Mouse (Mus musculus) megakaryocyte, embryonic 14.5 days (primary cell): ENCODE data around the gene Rtn4rl1. TPM values are rescaled to one million over a fixed set of nuclear protein-coding genes. Genes with fewer than 3 reads are reported as not detected.
"Not testable (repeated sequence)": the region's sequence is repeated elsewhere in the genome, so short reads cannot be mapped to it uniquely, and the experiment has no call there.

ENCODE experiments used
- H3K27me3 ChIP-seq: replicated peaks from 2 replicates; pipeline ENCODE3; 2012; ENCODE audit warnings: inconsistent platforms
- H3K36me3 ChIP-seq: replicated peaks from 2 replicates; pipeline ENCODE3; 2012; ENCODE audit warnings: low read length, inconsistent platforms, mixed read lengths
- H3K4me1 ChIP-seq: 2 replicates; pipeline ENCODE4 v1.6.1; 2012; ENCODE audit warnings: inconsistent platforms
- H3K4me3 ChIP-seq: replicated peaks from 2 replicates; pipeline ENCODE3; 2012; ENCODE audit warnings: moderate library complexity, mild to moderate bottlenecking, inconsistent platforms
- H3K9me3 ChIP-seq: 2 replicates; pipeline ENCODE4 v1.6.1; 2012; ENCODE audit warnings: inconsistent platforms
- FLI1 ChIP-seq: IDR thresholded peaks from 2 replicates; pipeline ENCODE4 v1.6.1; 2012; ENCODE audit warnings: low read length, inconsistent platforms, mixed read lengths
- GATA1 ChIP-seq: IDR thresholded peaks from 3 replicates; pipeline ENCODE4 v1.6.1; 2012; ENCODE audit warnings: mixed read lengths, low read length, inconsistent platforms, borderline replicate concordance
- polyA plus RNA-seq: library from polyadenylated mRNA; stranded (reverse); fragments of >175 nt; gene quantifications from 2 replicates; pipeline ENCODE4 v1.2.3, GENCODE M21; 2012; ENCODE audit warnings: low replicate concordance; ENCODE audit not compliant: insufficient read depth

The Rtn4rl1 gene
- polyA plus RNA-seq, 1 experiment = 0.29 TPM

DNA sequence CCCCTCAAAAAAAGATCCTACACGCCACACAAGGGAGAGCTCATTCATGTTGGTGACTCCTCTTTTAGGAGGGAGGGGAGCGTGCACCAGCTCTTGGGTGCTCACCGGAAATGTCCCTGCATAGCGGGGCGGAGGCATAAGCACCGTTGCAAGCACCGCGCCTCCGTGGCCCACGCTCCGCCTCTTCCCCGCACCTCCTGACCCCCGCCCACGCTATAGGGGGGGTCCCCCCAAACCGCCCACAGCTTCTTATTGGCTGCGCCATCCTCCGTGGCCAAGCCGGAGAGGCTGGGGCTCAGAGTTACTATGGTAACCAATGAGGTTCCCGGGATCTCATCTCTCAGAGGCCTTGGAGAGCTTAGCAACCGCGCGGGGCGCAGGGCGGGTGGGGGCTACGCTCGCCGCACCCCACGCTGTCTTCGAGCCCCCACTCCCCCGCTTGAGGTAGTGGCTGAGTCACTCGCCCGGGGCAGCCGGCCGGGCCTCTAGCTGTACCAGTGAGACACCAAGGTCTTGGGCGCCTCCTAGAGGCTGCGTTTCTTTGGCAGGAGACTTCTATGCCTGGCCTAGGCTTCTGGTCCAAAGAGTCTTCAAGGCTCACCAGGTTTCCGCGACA lies 23.3 kb upstream of the Rtn4rl1 start:
- peak overlapping the region; percentile 91 for H3K4me3 ChIP-seq
- TF ChIP-seq FLI1 = no peak
- peaks cover 88% of the 10 kb centered on the region for H3K27me3 ChIP-seq
- H3K4me1 ChIP-seq = peaks cover 89% of the 10 kb centered on the region
- no peaks in the 10 kb centered on the region for H3K36me3 ChIP-seq
- peaks cover 21% of the 10 kb centered on the region for H3K9me3 ChIP-seq

DNA sequence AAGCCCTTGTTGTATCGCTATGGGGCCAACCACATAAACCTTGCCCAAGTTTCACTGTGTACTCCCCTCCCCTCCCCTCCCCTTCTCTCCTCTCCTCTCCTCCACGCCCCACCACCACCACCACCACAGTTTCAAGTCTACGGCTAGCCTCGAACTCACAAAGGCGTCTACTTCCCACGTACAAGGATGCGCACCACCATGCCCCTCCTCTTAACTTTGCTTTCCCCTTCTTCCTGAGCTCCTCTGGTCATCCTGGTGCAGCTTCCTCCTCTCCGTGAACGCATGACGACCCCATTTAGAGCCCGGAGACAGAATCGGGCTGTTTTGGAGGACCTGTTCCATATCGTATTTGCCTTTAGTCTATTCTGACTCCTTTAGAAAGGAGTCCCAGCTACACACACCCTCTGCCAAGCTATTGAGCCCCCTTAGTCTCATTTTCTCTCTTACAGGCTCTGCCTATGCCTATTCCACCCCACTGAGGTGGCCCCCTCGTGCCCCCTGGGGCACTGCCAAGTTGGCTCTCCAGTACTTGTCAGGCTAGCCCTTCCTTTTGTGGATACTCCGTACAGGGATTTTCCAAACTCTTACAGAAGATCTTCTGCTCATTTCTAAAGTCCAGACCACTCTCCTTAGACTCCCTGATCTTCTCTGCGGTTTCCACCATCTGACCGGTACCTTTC lies 22.3 kb upstream of the Rtn4rl1 start:
- TF ChIP-seq GATA1 = no peak
- no peak for TF ChIP-seq FLI1
- peaks cover 5% of the 10 kb centered on the region for H3K36me3 ChIP-seq
- peaks cover 12% of the 10 kb centered on the region for H3K9me3 ChIP-seq
- H3K4me3 ChIP-seq = peak overlapping the region; percentile 93
- H3K27me3 ChIP-seq = peaks cover 77% of the 10 kb centered on the region
- peaks cover 78% of the 10 kb centered on the region for H3K4me1 ChIP-seq

DNA sequence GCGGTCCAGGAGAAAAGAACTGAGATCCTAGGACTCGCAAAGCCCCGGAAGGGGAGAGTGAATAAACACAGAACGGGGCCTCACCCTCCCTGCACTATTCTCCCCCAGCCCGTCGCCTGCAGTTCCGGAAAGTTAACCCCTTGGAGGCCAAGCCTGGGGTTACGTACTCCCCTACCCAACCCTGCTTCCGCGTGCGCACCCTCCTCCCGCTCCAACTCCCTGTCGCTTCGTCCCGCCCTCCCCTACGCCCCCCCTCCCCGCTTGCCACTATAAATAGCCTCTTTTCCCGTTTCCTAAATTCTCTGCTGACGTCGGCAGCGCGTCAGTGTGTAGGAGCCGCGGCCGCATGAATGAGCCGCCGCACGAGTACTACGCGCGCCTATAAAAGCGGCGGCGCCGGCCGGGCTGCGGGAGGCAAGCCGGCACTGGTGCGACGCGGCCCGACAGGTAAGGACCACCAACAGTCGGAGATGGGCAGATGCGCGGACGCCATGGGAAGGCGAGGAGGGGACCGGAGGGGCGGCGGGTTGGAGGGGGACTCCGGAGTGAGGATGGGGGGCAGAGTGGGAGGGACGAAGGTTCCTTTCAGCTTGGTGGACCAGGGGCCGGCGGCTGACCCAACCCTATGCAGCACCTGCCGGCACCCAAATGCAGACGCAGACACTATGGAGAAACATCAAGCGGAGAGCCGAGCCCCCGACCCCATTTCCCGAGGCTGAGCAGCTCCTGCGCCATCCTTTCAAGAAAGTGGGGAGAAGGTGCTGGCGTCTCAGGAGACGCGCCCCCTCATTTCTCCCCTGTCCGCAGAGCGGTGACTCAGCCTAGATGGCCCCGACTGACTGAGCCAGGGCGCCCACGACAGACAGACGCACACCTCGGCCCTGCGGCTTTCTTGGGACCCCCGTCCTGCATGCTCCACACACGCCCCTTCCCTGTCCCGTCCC lies 21.2 kb upstream of the Rtn4rl1 start:
- TF ChIP-seq FLI1 (no peak), GATA1 (no peak)
- peaks cover 66% of the 10 kb centered on the region for H3K27me3 ChIP-seq
- H3K9me3 ChIP-seq = peaks cover 3% of the 10 kb centered on the region
- H3K4me1 ChIP-seq = peaks cover 69% of the 10 kb centered on the region
- H3K4me3 ChIP-seq = peak overlapping the region; percentile 93
- peaks cover 16% of the 10 kb centered on the region for H3K36me3 ChIP-seq

DNA sequence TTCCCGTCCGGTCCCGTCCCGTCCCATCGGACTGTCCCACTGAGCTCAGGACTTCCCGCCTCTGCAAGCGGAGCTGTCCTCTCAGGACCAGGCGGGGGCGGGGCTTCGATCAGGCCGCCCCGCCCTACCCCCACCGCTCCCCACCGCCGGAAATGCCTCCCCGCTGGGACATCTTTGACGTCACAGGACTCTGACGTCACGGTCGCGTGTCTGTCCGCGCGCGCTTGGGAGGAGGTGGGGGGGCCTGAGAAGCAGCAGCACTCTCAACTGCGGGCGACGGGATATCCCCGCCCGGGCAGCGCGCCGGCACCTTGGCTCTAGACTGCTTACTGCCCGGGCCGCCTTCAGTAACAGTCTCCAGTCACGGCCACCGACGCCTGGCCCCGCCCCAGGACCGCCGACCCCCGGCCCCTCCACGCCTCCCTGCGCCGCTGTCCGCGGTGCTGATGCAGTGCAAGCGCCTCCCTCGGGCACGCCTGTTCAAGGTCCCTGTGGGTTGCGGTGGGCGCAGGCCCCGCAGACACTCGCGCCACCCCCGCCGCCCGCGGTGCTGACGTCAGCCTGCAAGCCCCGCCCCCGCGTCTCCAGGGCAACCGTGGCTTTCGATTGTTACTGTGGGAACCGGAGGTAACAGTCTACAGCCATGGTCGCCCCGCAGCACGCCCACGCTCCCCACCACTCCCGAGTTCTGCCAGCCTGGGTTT lies 20.3 kb upstream of the Rtn4rl1 start:
- Histone ChIP-seq H3K27me3 (peaks cover 58% of the 10 kb centered on the region), H3K9me3 (no peaks in the 10 kb centered on the region), H3K4me1 (peaks cover 70% of the 10 kb centered on the region), H3K36me3 (peaks cover 21% of the 10 kb centered on the region), H3K4me3 (peak overlapping the region; percentile 93)
- TF ChIP-seq GATA1 (no peak), FLI1 (no peak)

DNA sequence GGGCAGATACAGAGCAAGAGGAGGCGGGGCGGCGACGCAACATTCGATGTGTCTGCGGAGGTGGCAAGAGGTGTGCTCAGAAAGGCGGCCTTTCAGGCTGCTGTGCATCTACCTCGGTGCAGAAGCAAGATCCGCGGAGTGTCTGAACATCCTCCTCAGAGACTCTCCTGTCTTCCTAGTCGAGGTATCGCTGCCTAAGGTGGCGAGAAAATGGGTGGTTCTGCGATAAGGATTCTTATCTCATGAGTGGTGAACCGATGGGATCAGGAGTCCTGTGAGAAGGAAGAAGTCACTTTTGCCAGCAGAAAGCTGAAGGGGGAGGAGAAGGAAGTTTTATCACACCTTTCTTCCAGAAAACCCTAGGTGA lies 19.8 kb upstream of the Rtn4rl1 start:
- Histone ChIP-seq H3K4me3 (peak overlapping the region; percentile 93), H3K27me3 (peaks cover 53% of the 10 kb centered on the region), H3K4me1 (peaks cover 65% of the 10 kb centered on the region), H3K36me3 (peaks cover 21% of the 10 kb centered on the region), H3K9me3 (no peaks in the 10 kb centered on the region)
- TF ChIP-seq GATA1 (no peak), FLI1 (no peak)

DNA sequence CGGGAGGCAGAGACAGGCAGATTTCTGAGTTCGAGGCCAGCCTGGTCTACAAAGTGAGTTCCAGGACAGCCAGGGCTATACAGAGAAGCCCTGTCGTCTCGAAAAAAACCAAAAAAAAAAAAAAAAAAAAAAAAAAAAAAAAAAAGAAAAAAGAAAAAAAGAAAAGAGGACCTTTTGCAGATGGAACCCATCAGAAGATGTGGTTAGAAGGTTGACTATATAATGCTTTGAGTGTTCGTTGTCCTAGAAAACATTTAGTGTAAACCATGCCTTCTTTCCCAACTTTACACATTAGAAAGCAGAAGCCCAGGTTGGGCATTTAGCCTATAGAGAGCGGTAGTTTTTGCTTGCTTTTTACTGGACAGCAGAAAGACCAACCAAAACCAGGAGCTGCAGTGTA lies 19.0 kb upstream of the Rtn4rl1 start:
- not testable (repeated sequence) for H3K9me3 ChIP-seq, H3K4me3 ChIP-seq
- Histone ChIP-seq H3K36me3 (peaks cover 21% of the 10 kb centered on the region), H3K27me3 (peaks cover 45% of the 10 kb centered on the region), H3K4me1 (peaks cover 65% of the 10 kb centered on the region)

DNA sequence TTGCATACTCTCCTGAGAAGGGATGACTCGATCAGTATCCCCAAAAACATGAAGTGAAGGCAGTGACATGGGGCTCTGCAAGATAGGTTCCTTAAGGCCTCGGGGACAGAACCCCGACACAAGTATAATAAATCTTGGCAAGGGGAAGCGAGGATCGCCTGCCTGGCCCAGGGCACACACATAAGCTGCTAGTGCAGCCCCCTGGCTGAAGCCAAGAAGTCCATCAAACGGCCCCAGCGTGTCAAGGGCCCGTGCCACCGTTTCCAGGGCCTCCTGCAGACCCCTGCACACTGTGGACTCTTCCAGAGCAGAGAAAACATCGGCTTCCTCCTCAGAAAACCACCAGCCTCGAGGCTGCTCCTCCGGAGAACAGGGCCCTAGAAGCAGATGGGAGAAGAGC lies 15.6 kb upstream of the Rtn4rl1 start:
- Histone ChIP-seq H3K27me3 (peaks cover 12% of the 10 kb centered on the region), H3K36me3 (peaks cover 50% of the 10 kb centered on the region), H3K4me1 (peaks cover 33% of the 10 kb centered on the region), H3K4me3 (peak overlapping the region; percentile 96), H3K9me3 (no peaks in the 10 kb centered on the region)
- TF ChIP-seq FLI1 = no peak
- no peak for TF ChIP-seq GATA1

DNA sequence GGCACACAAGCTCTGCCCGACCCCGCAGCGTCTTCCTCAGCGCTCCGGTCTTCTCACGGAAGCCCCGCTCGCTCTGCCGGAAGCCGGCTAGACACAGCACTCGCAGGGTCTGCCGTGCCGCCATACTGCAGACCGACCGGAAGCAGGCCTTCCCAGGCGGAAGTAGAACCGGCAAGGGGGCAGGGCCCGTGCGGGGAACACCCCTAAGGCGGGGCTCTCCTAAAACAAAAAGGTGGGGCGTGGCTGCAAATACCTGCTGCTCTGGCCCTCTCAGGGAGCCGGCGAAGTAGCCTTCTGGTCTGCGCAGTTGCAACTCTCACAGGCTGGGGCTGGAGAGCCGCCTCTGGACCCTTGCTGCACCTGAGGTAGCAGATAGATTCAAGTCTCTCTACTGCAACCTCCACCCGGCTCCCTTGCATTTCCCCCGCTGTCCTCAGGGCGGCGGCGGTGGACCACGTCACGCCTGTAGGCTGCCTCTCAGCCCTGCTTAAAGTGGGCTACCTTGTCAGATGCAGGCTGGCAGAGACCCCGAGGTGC lies 14.8 kb upstream of the Rtn4rl1 start, which contains the start of gene Ovca2:
TSS of gene Ovca2 (minus strand) at position 164 of the 537 bp plus-strand sequence.
- Histone ChIP-seq H3K36me3 (peaks cover 57% of the 10 kb centered on the region), H3K4me3 (peak within 1 kb of the TSS; percentile 96), H3K9me3 (no peaks in the 10 kb centered on the region), H3K27me3 (peaks cover 5% of the 10 kb centered on the region), H3K4me1 (peaks cover 26% of the 10 kb centered on the region)
- peak; percentile 87 for TF ChIP-seq FLI1
- TF ChIP-seq GATA1 = no peak

DNA sequence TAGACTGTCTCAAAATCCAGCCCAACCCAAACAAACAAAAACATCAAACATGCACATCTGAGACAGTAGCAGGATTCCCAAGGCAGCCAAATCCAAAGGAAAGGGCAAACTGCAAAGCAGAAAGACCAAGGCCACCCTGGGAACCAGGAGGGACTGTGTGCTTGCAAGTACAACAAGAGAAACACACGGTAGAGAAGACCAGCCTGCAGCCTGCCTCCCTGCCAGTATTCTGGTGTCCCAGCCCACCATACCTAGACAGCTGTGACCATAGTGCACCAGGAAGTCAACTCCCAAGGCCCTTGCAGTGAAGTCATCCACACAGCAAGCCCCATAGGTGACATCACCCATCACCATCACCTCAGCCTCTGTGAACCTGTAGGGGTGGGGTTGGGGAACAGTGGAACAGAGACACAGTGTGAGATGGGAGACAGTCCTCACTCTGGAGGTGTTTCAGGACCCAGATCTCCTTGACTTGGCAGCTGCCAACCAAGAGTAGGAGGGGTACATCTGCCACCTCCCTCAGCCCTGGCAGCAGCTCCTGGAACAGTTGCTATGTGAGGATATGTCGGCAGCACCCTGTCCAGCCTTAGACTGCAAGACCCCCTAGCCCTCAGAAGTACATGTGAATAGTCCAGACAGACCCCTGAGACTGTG lies 9.5 kb upstream of the Rtn4rl1 start:
- Histone ChIP-seq H3K36me3 (peaks cover 57% of the 10 kb centered on the region), H3K9me3 (no peaks in the 10 kb centered on the region), H3K4me3 (no peak overlapping the region), H3K27me3 (no peaks in the 10 kb centered on the region), H3K4me1 (peaks cover 17% of the 10 kb centered on the region)
- TF ChIP-seq GATA1 (no peak), FLI1 (no peak)
